Mouse (Mus musculus) neural tube, embryonic 12.5 days (tissue): ENCODE measurements at regions not wholly inside any gene's neighbourhood (a gene's known extent, or its start where the extent isn't known, plus 50 kb on each side); places are given as distances from the start of the nearest gene placed in this dataset.

Experiments used
- ATAC-seq: fragments of 200-750 bp; cut with Nextera tagmentation; 2 replicates; pipeline ENCODE4 v1.8.0; 2017; ENCODE audit warnings: low read depth, mild to moderate bottlenecking, moderate TSS enrichment, moderate library complexity; ENCODE audit not compliant: low FRiP score
- H3K27ac ChIP-seq: fragments of 300-500 bp; sonication (generic); 2 replicates; pipeline ENCODE4 v1.5.1; 2016
- H3K27me3 ChIP-seq: fragments of 300-500 bp; sonication (generic); replicated peaks from 2 replicates; pipeline ENCODE4 v1.6.1; 2016; ENCODE audit warnings: mild to moderate bottlenecking
- H3K36me3 ChIP-seq: fragments of 300-500 bp; sonication (generic); 2 replicates; pipeline ENCODE4 v1.6.1; 2016; ENCODE audit warnings: mild to moderate bottlenecking
- H3K4me1 ChIP-seq: fragments of 300-500 bp; sonication (generic); 2 replicates; pipeline ENCODE4 v1.6.1; 2016
- H3K4me2 ChIP-seq: fragments of 300-500 bp; sonication (generic); replicated peaks from 2 replicates; pipeline ENCODE4 v1.6.1; 2016; ENCODE audit warnings: mild to moderate bottlenecking
- H3K4me3 ChIP-seq: fragments of 300-500 bp; sonication (generic); 2 replicates; pipeline ENCODE4 v1.5.1; 2016
- H3K9ac ChIP-seq: fragments of 300-500 bp; sonication (generic); 2 replicates; pipeline ENCODE4 v1.6.1; 2016; ENCODE audit warnings: mild to moderate bottlenecking
- H3K9me3 ChIP-seq: fragments of 300-500 bp; sonication (generic); 2 replicates; pipeline ENCODE4 v1.6.1; 2016; ENCODE audit warnings: mild to moderate bottlenecking
- WGBS: fragments of 180-500 bp; shearing (Covaris S2); methylation state at CpG from one replicate; pipeline ENCODE4 v1.1.7; 2016; 5-methylcytosine and 5-hydroxymethylcytosine counted together

DNA sequence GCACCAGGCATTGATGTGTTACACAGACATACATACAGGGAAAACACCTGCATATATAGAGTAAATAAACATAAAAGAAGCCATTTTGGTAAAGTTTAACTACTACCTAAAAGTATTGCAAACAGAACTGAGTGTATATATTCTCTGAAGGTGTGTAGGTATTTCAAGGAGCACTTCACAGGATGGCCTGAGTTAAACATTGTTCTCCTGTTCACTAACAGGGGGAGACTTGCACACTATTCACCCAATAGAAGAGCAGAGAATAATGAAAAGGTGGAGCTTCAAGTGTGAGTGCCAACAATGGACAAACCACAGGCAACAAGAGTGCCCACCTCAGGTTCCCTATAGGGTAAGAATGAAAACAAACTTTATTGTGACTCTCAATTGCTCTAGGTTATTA lies 347.7 kb downstream of the Oca2 start:
- ATAC-seq, result no peak
- Histone ChIP-seq H3K27me3 (no peaks in the 10 kb centered on the region), H3K9ac (no peak overlapping the region), H3K27ac (no peak overlapping the region), H3K36me3 (no peaks in the 10 kb centered on the region), H3K4me3 (no peak overlapping the region), H3K4me2 (no peak overlapping the region), H3K9me3 (no peaks in the 10 kb centered on the region), H3K4me1 (peaks cover 3% of the 10 kb centered on the region; the same call in 1 of the 2 replicates)

DNA sequence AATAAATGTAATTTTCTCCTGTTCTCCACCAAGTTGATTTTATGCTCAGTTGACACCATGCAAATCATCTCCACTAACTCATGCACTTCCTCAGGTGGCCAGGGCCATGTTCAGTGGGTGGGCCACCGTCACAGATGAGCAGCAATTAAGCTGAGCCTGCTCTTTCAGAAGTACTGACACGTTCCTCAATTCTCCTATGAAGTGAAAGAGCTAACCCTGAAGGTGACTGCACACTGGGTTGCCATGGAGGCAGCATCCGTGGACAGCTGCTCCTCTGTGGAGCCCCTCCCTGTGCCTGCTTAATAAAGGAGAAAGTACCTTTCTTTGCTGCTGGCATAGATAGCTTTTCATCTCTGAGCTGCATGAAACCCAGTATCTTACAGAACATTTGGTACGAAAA lies 351.3 kb downstream of the Oca2 start:
- no peaks in the 10 kb centered on the region for H3K9me3 ChIP-seq
- no peak overlapping the region for H3K4me2 ChIP-seq
- H3K27ac ChIP-seq, result no peak overlapping the region
- 27% methylated on average over 4 of the region's 4 CpGs for WGBS
- H3K4me3 ChIP-seq, result no peak overlapping the region
- no peak overlapping the region for H3K9ac ChIP-seq
- H3K27me3 ChIP-seq, result no peaks in the 10 kb centered on the region
- H3K4me1 ChIP-seq, result peaks cover 3% of the 10 kb centered on the region; the same call in 1 of the 2 replicates
- ATAC-seq, result peak; percentile 83
- H3K36me3 ChIP-seq, result no peaks in the 10 kb centered on the region

DNA sequence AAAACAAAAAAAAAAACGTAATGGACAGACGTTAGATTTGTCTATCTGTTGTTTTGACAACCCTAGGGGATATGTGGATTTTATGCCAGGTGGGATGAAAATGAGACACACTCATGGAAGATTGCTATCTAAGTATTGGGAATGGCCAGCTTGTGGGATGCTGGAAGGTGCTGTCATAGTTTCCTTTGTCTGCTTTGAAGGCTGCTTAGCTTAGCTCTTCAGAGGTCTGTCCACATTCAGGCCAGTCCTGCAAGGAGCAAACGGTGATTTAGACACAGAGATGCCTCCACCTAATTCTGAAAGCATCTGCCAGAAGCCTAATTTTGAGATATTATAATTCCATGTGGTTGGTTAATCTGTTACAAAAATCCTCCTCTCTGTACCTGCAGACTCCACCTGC lies 351.8 kb downstream of the Oca2 start:
- H3K4me3 ChIP-seq, result no peak overlapping the region
- H3K27me3 ChIP-seq, result no peaks in the 10 kb centered on the region
- H3K27ac ChIP-seq, result no peak overlapping the region
- peaks cover 3% of the 10 kb centered on the region; the same call in 1 of the 2 replicates for H3K4me1 ChIP-seq
- ATAC-seq, result no peak
- WGBS, result 63% methylated on average over 3 of the region's 3 CpGs
- H3K9ac ChIP-seq, result no peak overlapping the region
- no peaks in the 10 kb centered on the region for H3K36me3 ChIP-seq
- H3K4me2 ChIP-seq, result no peak overlapping the region
- no peaks in the 10 kb centered on the region for H3K9me3 ChIP-seq

DNA sequence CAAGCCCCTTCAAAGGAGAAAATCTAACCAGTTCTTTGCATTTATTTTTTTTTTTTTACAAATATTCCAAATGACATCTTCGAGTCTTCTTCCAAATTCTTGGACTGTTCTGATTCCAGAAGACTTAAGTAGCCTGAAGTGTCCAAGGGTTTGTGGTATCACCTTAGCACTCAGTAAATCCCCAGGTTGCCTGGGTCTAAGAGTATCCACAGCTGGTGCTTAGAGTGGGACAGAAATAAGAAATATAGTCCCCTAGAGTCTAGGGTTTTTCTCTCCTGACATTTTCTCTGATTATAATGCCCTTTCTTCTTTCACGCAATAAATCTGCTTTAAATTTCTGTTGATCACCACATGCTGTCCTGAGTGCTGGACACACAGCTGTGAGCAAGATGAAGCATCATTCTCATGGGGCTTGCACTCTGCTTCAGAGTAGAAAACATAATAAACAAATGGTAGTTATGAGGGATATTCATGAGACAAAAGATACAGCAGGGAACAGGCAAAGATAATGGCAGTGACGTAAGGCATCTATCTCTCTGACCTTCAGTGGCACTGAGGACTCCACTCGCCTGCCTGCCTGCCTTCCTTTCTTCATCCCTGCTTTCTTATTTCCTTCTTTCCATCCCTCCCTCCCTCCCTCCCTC lies 358.5 kb downstream of the Oca2 start:
- 34% methylated on average over 4 of the region's 4 CpGs for WGBS
- Histone ChIP-seq H3K27ac (no peak overlapping the region), H3K36me3 (no peaks in the 10 kb centered on the region), H3K4me1 (peaks cover 7% of the 10 kb centered on the region; the same call in 1 of the 2 replicates), H3K27me3 (no peaks in the 10 kb centered on the region), H3K4me3 (no peak overlapping the region), H3K4me2 (no peak overlapping the region), H3K9ac (no peak overlapping the region), H3K9me3 (no peaks in the 10 kb centered on the region)
- peak; percentile 82 for ATAC-seq
